Mouse (Mus musculus) small intestine, adult 2 months (tissue): ENCODE results near the gene Rpp14.

Experiments used
- CTCF ChIP-seq: fragments of 200-500 bp; IDR thresholded peaks from 2 replicates; pipeline ENCODE4 v1.5.1; 2012; ENCODE audit warnings: low read depth, mild to moderate bottlenecking, control low read depth, inconsistent platforms, low read length, moderate library complexity, mixed read lengths; ENCODE audit not compliant: insufficient replicate concordance, insufficient read length; ENCODE audit errors: extremely low read depth
- POLR2A ChIP-seq: fragments of 200-500 bp; IDR thresholded peaks from 2 replicates; pipeline ENCODE4 v1.6.1; 2012; ENCODE audit warnings: low read depth, mild to moderate bottlenecking, control low read depth, inconsistent platforms, low read length, moderate library complexity

DNA sequence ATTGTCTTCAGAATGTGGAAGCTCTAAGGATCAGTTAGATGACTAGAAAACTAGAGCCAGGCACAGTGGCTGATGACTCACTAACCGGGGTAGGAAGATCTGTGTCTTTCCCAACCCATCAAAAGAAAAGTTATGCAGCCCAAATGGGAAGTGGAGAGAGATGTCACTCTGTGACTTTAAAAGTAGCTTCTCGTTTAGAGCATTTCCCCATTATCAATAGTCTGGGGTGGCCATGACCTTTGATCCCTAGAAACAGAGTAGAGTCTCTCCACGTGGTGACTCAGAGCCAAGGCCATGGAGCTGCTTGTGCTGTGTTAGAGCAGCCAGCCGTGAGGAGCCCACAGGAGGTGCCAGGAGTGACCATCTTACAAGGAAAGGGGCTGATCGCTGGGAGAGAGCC lies 13.3 kb downstream of the Rpp14 start:
- TF ChIP-seq CTCF: no peak
- TF ChIP-seq POLR2A: no peak
